Mouse (Mus musculus) MEL (cell line): ENCODE results near the gene Tmtc4. TPM values are rescaled to one million over a fixed set of nuclear protein-coding genes. Genes with fewer than 3 reads are reported as not detected.

Experiments used
- DNase-seq: peaks from one replicate; pipeline ENCODE4 v3.0.0; 2011; ENCODE audit warnings: low read depth, low spot score
- H3K27ac ChIP-seq: 2 replicates; pipeline ENCODE4 v1.5.1; 2012; ENCODE audit warnings: low read depth, mild to moderate bottlenecking, control low read depth, low read length, moderate library complexity; ENCODE audit not compliant: control insufficient read depth
- H3K27me3 ChIP-seq, 2 experiments: fragments of 150-350 bp in 1 of 2; sonication (generic) in 1 of 2; 2 replicates each; pipeline ENCODE4 v1.6.1; 2012; ENCODE audit warnings: low read length in 2 of 2, mild to moderate bottlenecking in 2 of 2, improper control_type of control experiment in 1 of 2, moderate library complexity in 1 of 2; ENCODE audit not compliant: insufficient read depth in 2 of 2, control insufficient read depth in 1 of 2
- H3K36me3 ChIP-seq, 2 experiments: 2 replicates each; pipeline ENCODE4 v1.6.1; 2012 to 2014; ENCODE audit warnings: low read length in 2 of 2, improper control_type of control experiment in 1 of 2, inconsistent platforms in 1 of 2, mild to moderate bottlenecking in 1 of 2; ENCODE audit not compliant: insufficient read depth in 2 of 2, control insufficient read depth in 1 of 2
- H3K4me1 ChIP-seq, 2 experiments: fragments of 150-350 bp in 1 of 2; sonication (generic) in 1 of 2; 2 replicates each; pipeline ENCODE4 v1.6.1; 2012; ENCODE audit warnings: low read length in 2 of 2, improper control_type of control experiment in 1 of 2, mild to moderate bottlenecking in 1 of 2; ENCODE audit not compliant: insufficient read depth in 2 of 2, control insufficient read depth in 1 of 2
- H3K4me3 ChIP-seq, 2 experiments: fragments of 150-350 bp in 1 of 2; sonication (generic) in 1 of 2; 2 replicates each; pipeline ENCODE4 v1.5.1; 2012; ENCODE audit warnings: low read depth in 2 of 2, low read length in 2 of 2, mild to moderate bottlenecking in 2 of 2, moderate library complexity in 2 of 2, control low read depth in 1 of 2, improper control_type of control experiment in 1 of 2; ENCODE audit not compliant: control insufficient read depth in 1 of 2, insufficient read depth in 1 of 2
- H3K79me2 ChIP-seq: 2 replicates; pipeline ENCODE4 v1.6.1; 2012; ENCODE audit warnings: mild to moderate bottlenecking, low read length, moderate library complexity; ENCODE audit not compliant: control insufficient read depth, poor library complexity, insufficient read depth
- H3K9ac ChIP-seq: 2 replicates; pipeline ENCODE4 v1.6.1; 2012; ENCODE audit warnings: low read depth, mild to moderate bottlenecking, control low read depth, low read length, moderate library complexity; ENCODE audit not compliant: control insufficient read depth, poor library complexity, severe bottlenecking
- H3K9me3 ChIP-seq: fragments of 150-350 bp; sonication (generic); replicated peaks from 2 replicates; pipeline ENCODE4 v1.6.1; 2012; ENCODE audit warnings: mild to moderate bottlenecking, low read length, improper control_type of control experiment, moderate library complexity; ENCODE audit not compliant: insufficient read depth
- CHD1 ChIP-seq: IDR thresholded peaks from 2 replicates; pipeline ENCODE4 v1.6.1; 2012; ENCODE audit warnings: low read depth, mild to moderate bottlenecking, inconsistent platforms, low read length, improper control_type of control experiment
- CTCF ChIP-seq, 3 experiments: IDR thresholded peaks in 2 of 3; conservative IDR thresholded peaks in 1 of 3; 2 replicates each; pipeline ENCODE4 v1.5.1; 2011 to 2012; ENCODE audit warnings: low read length in 3 of 3, low read depth in 2 of 3, mild to moderate bottlenecking in 2 of 3, improper control_type of control experiment in 1 of 3, inconsistent platforms in 1 of 3, mixed read lengths in 1 of 3, moderate library complexity in 1 of 3; ENCODE audit not compliant: control insufficient read depth in 1 of 3, insufficient read depth in 1 of 3, poor library complexity in 1 of 3, severe bottlenecking in 1 of 3
- ELF1 ChIP-seq: IDR thresholded peaks from 2 replicates; pipeline ENCODE4 v1.6.1; 2014; ENCODE audit warnings: low read depth, mild to moderate bottlenecking, inconsistent platforms, low read length, improper control_type of control experiment, moderate library complexity
- EP300 ChIP-seq, 2 experiments: IDR thresholded peaks; 2 replicates each; pipeline ENCODE4 v1.6.1; 2011; ENCODE audit warnings: improper control_type of control experiment in 2 of 2, low read length in 2 of 2, low read depth in 1 of 2, mild to moderate bottlenecking in 1 of 2
- ETS1 ChIP-seq: IDR thresholded peaks from 2 replicates; pipeline ENCODE4 v1.6.1; 2012; ENCODE audit warnings: low read depth, mild to moderate bottlenecking, inconsistent platforms, low read length, improper control_type of control experiment, moderate library complexity
- GABPA ChIP-seq: IDR thresholded peaks from 2 replicates; pipeline ENCODE4 v1.6.1; 2012; ENCODE audit warnings: low read depth, mild to moderate bottlenecking, inconsistent platforms, low read length, improper control_type of control experiment, moderate library complexity
- GATA1 ChIP-seq: IDR thresholded peaks from 2 replicates; pipeline ENCODE4 v1.6.1; 2011; ENCODE audit warnings: low read depth, low read length, improper control_type of control experiment
- HCFC1 ChIP-seq: IDR thresholded peaks from 2 replicates; pipeline ENCODE4 v1.6.1; 2012; ENCODE audit warnings: low read depth, mild to moderate bottlenecking, inconsistent platforms, low read length, improper control_type of control experiment, moderate library complexity
- KAT2A ChIP-seq: conservative IDR thresholded peaks from 2 replicates; pipeline ENCODE4 v1.6.1; 2012; ENCODE audit warnings: low read depth, low read length, improper control_type of control experiment, inconsistent platforms
- MAX ChIP-seq: IDR thresholded peaks from 2 replicates; pipeline ENCODE4 v1.6.1; 2011; ENCODE audit warnings: low read length, improper control_type of control experiment
- MEF2A ChIP-seq: IDR thresholded peaks from 2 replicates; pipeline ENCODE4 v1.6.1; 2014; ENCODE audit warnings: low read depth, mild to moderate bottlenecking, inconsistent platforms, low read length, improper control_type of control experiment; ENCODE audit not compliant: poor library complexity, insufficient replicate concordance, severe bottlenecking; ENCODE audit errors: extremely low read depth
- MXI1 ChIP-seq: IDR thresholded peaks from 2 replicates; pipeline ENCODE4 v1.6.1; 2011; ENCODE audit warnings: mild to moderate bottlenecking, low read depth, low read length, improper control_type of control experiment
- NELFE ChIP-seq: IDR thresholded peaks from 2 replicates; pipeline ENCODE4 v1.6.1; 2011; ENCODE audit warnings: low read depth, low read length, improper control_type of control experiment
- POLR2A ChIP-seq, 2 experiments: IDR thresholded peaks; 2 replicates each; pipeline ENCODE4 v1.6.1; 2011 to 2012; ENCODE audit warnings: low read length in 2 of 2, mild to moderate bottlenecking in 2 of 2, control low read depth in 1 of 2, improper control_type of control experiment in 1 of 2, low read depth in 1 of 2, moderate library complexity in 1 of 2; ENCODE audit not compliant: control insufficient read depth in 1 of 2, insufficient read depth in 1 of 2, poor library complexity in 1 of 2
- POLR2AphosphoS2 ChIP-seq: IDR thresholded peaks from 2 replicates; pipeline ENCODE4 v1.6.1; 2011; ENCODE audit warnings: low read length, improper control_type of control experiment
- RAD21 ChIP-seq: IDR thresholded peaks from 2 replicates; pipeline ENCODE4 v1.6.1; 2011; ENCODE audit warnings: mild to moderate bottlenecking, low read depth, low read length, improper control_type of control experiment
- RCOR1 ChIP-seq: IDR thresholded peaks from 2 replicates; pipeline ENCODE4 v1.6.1; 2012; ENCODE audit warnings: low read depth, mild to moderate bottlenecking, inconsistent platforms, low read length, improper control_type of control experiment
- SIN3A ChIP-seq: IDR thresholded peaks from 2 replicates; pipeline ENCODE4 v1.6.1; 2012; ENCODE audit warnings: low read length, improper control_type of control experiment, inconsistent platforms
- TAL1 ChIP-seq: IDR thresholded peaks from 2 replicates; pipeline ENCODE4 v1.6.1; 2012; ENCODE audit warnings: mild to moderate bottlenecking, inconsistent platforms, low read length, moderate library complexity, mixed read lengths
- TBP ChIP-seq: IDR thresholded peaks from 2 replicates; pipeline ENCODE4 v1.8.0; 2011; ENCODE audit warnings: low read depth, low read length, improper control_type of control experiment
- UBTF ChIP-seq: IDR thresholded peaks from 2 replicates; pipeline ENCODE4 v1.6.1; 2012; ENCODE audit warnings: low read depth, mild to moderate bottlenecking, inconsistent platforms, low read length, improper control_type of control experiment, moderate library complexity, borderline replicate concordance; ENCODE audit not compliant: insufficient read depth
- USF1 ChIP-seq: IDR thresholded peaks from 2 replicates; pipeline ENCODE4 v1.6.1; 2014; ENCODE audit warnings: low read depth, mild to moderate bottlenecking, inconsistent platforms, low read length, improper control_type of control experiment, moderate library complexity
- ZKSCAN1 ChIP-seq: IDR thresholded peaks from 2 replicates; pipeline ENCODE4 v1.6.1; 2012; ENCODE audit warnings: low read depth, mild to moderate bottlenecking, inconsistent platforms, low read length, improper control_type of control experiment, moderate library complexity
- ZMIZ1 ChIP-seq: IDR thresholded peaks from 2 replicates; pipeline ENCODE4 v1.6.1; 2012; ENCODE audit warnings: low read depth, mild to moderate bottlenecking, inconsistent platforms, low read length, improper control_type of control experiment, moderate library complexity
- polyA plus RNA-seq, 2 experiments: library from polyadenylated mRNA; stranded (reverse) in 1 of 2; unstranded in 1 of 2; fragments of >175 nt in 1 of 2; fragments of >200 nt in 1 of 2; gene quantifications; 2 replicates each; pipeline versions ENCODE4 v1.2.1 to v1.2.4; 2012; ENCODE audit warnings: low replicate concordance in 2 of 2, low read depth in 1 of 2; ENCODE audit not compliant: insufficient read length in 2 of 2, insufficient read depth in 1 of 2, missing spikeins in 1 of 2
- total RNA-seq: library from RNA; depleted of rRNA; stranded (reverse); fragments of 300-350 nt; gene quantifications from 2 replicates; pipeline ENCODE4 v1.2.3, GENCODE M21; 2012

Gene Tmtc4
- total and polyA plus RNA-seq, 3 experiments: 10.4 to 11.5 TPM; not detected in 1

- no peak overlapping the region for H3K27ac ChIP-seq
- DNase-seq: no peak
Measured at GRCm38 (mm10) chr14:122942757-122943474, 40.9 kb downstream of the Tmtc4 start.

GRCm38 (mm10) chr14:122936460-122936859 is 47.4 kb downstream of the Tmtc4 start:
- no peak for TF ChIP-seq GABPA
- no peak for TF ChIP-seq HCFC1
- TF ChIP-seq UBTF: no peak
- TF ChIP-seq USF1: no peak
- no peak for TF ChIP-seq ZKSCAN1
- TF ChIP-seq, all 39 proteins: peak for 0
- Histone ChIP-seq H3K79me2 (no peaks in the 10 kb centered on the region), H3K4me1 (no peaks in the 10 kb centered on the region), H3K4me3 (no peak overlapping the region), H3K9me3 (no peaks in the 10 kb centered on the region), H3K27ac (no peak overlapping the region), H3K36me3 (peaks cover 0 to 5% of the 10 kb centered on the region in 2 experiments; a peak in 1 of 4 replicates), H3K27me3 (no peaks in the 10 kb centered on the region), H3K9ac (no peak overlapping the region)
- DNase-seq: no peak

More at GRCm38 (mm10) chr14:122942757-122943474, 40.9 kb downstream of the Tmtc4 start:
- Histone ChIP-seq H3K4me3 (no peak overlapping the region), H3K79me2 (no peaks in the 10 kb centered on the region), H3K36me3 (no peaks in the 10 kb centered on the region; a peak in 1 of 4 replicates), H3K9me3 (no peaks in the 10 kb centered on the region), H3K27me3 (no peaks in the 10 kb centered on the region), H3K9ac (no peak overlapping the region), H3K4me1 (no peaks in the 10 kb centered on the region)
- TF ChIP-seq NELFE (no peak), ZKSCAN1 (no peak), EP300 (IDR thresholded peaks at IDR 0.05; ENCODE audit: low read depth in 1 of 2, low read length in 2 of 2) (no peak), TBP (no peak), GATA1 (no peak), CHD1 (no peak), RAD21 (no peak), MXI1 (no peak), CTCF (IDR thresholded peaks at IDR 0.05 in 2 of 3, conservative IDR thresholded peaks at IDR 0.05 in 1 of 3; ENCODE audit: control insufficient read depth in 1 of 3, insufficient read depth in 1 of 3, low read depth in 2 of 3, low read length in 3 of 3, poor library complexity in 1 of 3, severe bottlenecking in 1 of 3) (no peak)

- H3K79me2 ChIP-seq: no peaks in the 10 kb centered on the region
- no peak overlapping the region for H3K9ac ChIP-seq
- H3K27ac ChIP-seq: no peak overlapping the region
- no peaks in the 10 kb centered on the region for H3K9me3 ChIP-seq
- peaks cover 0 to 2% of the 10 kb centered on the region in 2 experiments; a peak in 1 of 4 replicates for H3K36me3 ChIP-seq
- H3K4me3 ChIP-seq: no peak overlapping the region
- H3K27me3 ChIP-seq: no peaks in the 10 kb centered on the region
- H3K4me1 ChIP-seq: no peaks in the 10 kb centered on the region
- no peak for DNase-seq
- TF ChIP-seq MEF2A (no peak), RAD21 (no peak), NELFE (no peak), KAT2A (no peak), ELF1 (no peak), ETS1 (no peak), RCOR1 (no peak), TAL1 (no peak), ZMIZ1 (no peak), POLR2AphosphoS2 (no peak), GATA1 (no peak), UBTF (no peak), POLR2A (IDR thresholded peaks at IDR 0.05; ENCODE audit: control insufficient read depth in 1 of 2, insufficient read depth in 1 of 2, low read depth in 1 of 2, low read length in 2 of 2, poor library complexity in 1 of 2) (no peak), HCFC1 (no peak), MAX (no peak), SIN3A (no peak), TBP (no peak)
Measured at GRCm38 (mm10) chr14:122920011-122920410, 63.8 kb downstream of the Tmtc4 start.
